Mouse (Mus musculus): ENCODE data around the gene Fgf12.

DNA sequence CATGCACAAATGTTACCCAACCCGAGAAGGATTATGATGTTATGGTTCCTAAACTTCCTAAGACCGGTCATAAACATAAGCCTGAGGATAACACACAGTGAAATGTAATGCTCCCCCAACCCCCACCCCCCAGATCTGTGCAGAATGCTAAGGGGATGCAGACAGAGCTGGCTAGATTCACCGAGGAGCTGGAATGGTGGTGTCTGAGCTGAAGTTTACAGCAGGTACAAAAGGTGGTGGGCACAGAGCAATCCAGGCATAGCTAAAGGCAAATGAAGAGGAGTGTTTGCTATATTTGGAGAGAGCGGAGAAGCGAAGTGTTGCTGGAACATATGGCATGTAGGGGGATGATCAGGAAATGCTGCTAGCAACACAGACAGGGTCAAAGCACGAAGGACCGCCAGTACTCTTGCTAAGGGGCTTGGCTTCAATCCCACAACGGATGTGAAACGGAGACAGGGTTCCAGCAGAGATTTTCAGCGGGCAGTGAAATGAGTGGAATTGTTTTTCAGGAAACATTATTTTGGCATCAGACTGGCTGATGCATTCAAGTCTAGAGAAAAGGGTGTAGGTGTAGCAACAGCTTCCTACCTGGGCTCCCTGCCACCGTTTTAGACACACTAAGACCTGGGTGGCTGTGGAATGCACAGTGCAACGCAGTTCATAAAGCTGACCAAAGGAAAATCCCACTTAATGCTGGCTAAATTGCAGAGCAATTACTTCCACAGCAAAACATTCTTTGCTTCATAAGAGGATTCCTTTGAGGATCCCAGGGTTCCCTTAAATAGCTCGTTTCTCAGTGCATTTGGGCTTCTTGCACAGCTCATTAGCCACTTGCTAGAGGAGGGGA, 514.6 kb downstream of the Fgf12 start:
- TF ChIP-seq POLR2A (IDR thresholded peaks at IDR 0.05; ENCODE audit: insufficient read depth, low read depth, low read length): no peak
- TF ChIP-seq CTCF (IDR thresholded peaks at IDR 0.05; ENCODE audit: insufficient read depth, low read depth, low read length): no peak
